Mouse (Mus musculus) MEL (cell line): Measurements from ENCODE around the gene Soga3.

Experiments
- CTCF ChIP-seq, 3 experiments: IDR thresholded peaks in 2 of 3; conservative IDR thresholded peaks in 1 of 3; 2 replicates each; pipeline ENCODE4 v1.5.1; 2011 to 2012; ENCODE audit warnings: low read length in 3 of 3, low read depth in 2 of 3, mild to moderate bottlenecking in 2 of 3, improper control_type of control experiment in 1 of 3, inconsistent platforms in 1 of 3, mixed read lengths in 1 of 3, moderate library complexity in 1 of 3; ENCODE audit not compliant: control insufficient read depth in 1 of 3, insufficient read depth in 1 of 3, poor library complexity in 1 of 3, severe bottlenecking in 1 of 3
- E2F4 ChIP-seq: IDR thresholded peaks from 2 replicates; pipeline ENCODE4 v1.6.1; 2011; ENCODE audit warnings: low read depth, low read length, improper control_type of control experiment, borderline replicate concordance
- ETS1 ChIP-seq: IDR thresholded peaks from 2 replicates; pipeline ENCODE4 v1.6.1; 2012; ENCODE audit warnings: low read depth, mild to moderate bottlenecking, inconsistent platforms, low read length, improper control_type of control experiment, moderate library complexity
- MAX ChIP-seq: IDR thresholded peaks from 2 replicates; pipeline ENCODE4 v1.6.1; 2011; ENCODE audit warnings: low read length, improper control_type of control experiment
- USF1 ChIP-seq: IDR thresholded peaks from 2 replicates; pipeline ENCODE4 v1.6.1; 2014; ENCODE audit warnings: low read depth, mild to moderate bottlenecking, inconsistent platforms, low read length, improper control_type of control experiment, moderate library complexity

DNA sequence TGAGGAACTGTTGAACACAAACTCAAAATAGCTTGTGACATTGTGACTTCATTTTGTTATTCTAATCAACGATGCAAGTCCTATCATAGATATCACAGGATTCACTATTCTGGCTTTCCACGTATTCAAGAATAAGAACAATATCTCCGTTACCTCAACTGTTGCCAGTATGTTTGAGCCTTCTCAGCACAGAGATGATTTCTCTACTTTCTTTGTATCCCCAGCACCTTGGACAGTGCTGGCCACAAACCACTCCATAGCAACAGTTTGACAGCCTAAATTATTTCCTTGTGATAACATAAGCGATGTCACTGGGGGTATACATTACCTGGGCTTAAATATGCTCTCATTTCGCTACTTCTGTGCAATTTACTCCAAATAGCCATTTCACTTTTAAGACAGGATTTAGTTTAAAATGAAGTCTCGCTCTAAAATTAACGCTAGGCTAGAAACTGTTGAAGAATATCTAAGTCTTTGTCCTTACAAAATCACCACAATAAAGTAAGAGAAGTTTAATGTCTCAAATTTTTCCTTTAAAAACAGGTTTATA, 1.0 kb upstream of the Soga3 start:
- no peak for TF ChIP-seq MAX
- no peak for TF ChIP-seq USF1
- no peak for TF ChIP-seq ETS1
- TF ChIP-seq CTCF (IDR thresholded peaks at IDR 0.05 in 2 of 3, conservative IDR thresholded peaks at IDR 0.05 in 1 of 3; ENCODE audit: control insufficient read depth in 1 of 3, insufficient read depth in 1 of 3, low read depth in 2 of 3, low read length in 3 of 3, poor library complexity in 1 of 3, severe bottlenecking in 1 of 3) = no peak
- TF ChIP-seq E2F4 = no peak
